ENCODE assay signal across 37 mouse cellular contexts in the genomic region with DNA sequence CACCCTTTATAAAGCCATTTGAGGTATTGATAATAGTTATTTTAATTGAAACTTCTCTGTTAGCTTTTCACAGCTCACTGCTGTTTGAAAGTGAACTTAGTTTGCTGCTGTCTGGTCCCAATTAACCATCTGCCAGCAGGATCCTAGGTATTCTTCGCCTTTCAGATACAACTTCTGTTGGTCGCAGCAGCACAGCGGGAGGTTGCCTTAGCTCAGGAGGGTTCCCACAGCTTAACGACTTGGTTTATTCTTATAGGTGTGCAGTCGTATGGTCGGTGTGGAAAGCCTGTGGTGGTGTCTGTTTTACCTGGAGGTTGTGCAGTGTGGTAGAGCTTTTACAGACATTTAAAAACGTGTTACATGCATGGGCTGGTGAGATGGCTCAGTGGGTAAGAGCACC. TPM values are rescaled to one million over a fixed set of nuclear protein-coding genes. Genes with fewer than 3 reads are reported as not detected.
"Had no signal": no experiment of that assay in that cellular context is flagged by ENCODE, and none has a peak within 500 bp of the region (broad histone marks: within the 10 kb centered on the region; RNA-seq: fewer than 3 reads in every experiment).

No protein-coding gene starts in this region.

- H3K27me3 ChIP-seq: heart, embryonic 13.5 days; heart, embryonic 15.5 days; hindbrain, embryonic 12.5 days; kidney, embryonic 15.5 days; limb, embryonic 12.5 days; liver, embryonic 13.5 days; liver, embryonic 15.5 days had no signal

- H3K4me3 ChIP-seq: heart, adult 2 months; heart, embryonic 13.5 days; heart, embryonic 15.5 days; hindbrain, embryonic 12.5 days; kidney, embryonic 15.5 days; left cerebral cortex, adult 2 months; limb, embryonic 10.5 days; limb, embryonic 12.5 days; liver, embryonic 13.5 days; liver, embryonic 15.5 days had no signal

- H3K27ac ChIP-seq: heart, adult 2 months; heart, embryonic 13.5 days; heart, embryonic 15.5 days; hindbrain, embryonic 12.5 days; hindbrain, embryonic 14.5 days; kidney, embryonic 15.5 days; kidney, postnatal 0 days; left cerebral cortex, adult 2 months; limb, embryonic 10.5 days; limb, embryonic 12.5 days; liver, embryonic 13.5 days; liver, embryonic 15.5 days had no signal

- H3K9ac ChIP-seq: heart, embryonic 13.5 days; heart, embryonic 15.5 days; hindbrain, embryonic 12.5 days; hindbrain, embryonic 14.5 days; kidney, embryonic 15.5 days; limb, embryonic 12.5 days; liver, embryonic 13.5 days; liver, embryonic 15.5 days; liver, postnatal 0 days had no signal

- H3K9me3 ChIP-seq: heart, embryonic 13.5 days; heart, embryonic 15.5 days; hindbrain, embryonic 12.5 days; kidney, embryonic 15.5 days; limb, embryonic 10.5 days; limb, embryonic 12.5 days; liver, embryonic 13.5 days; liver, embryonic 15.5 days had no signal

- H3K4me1 ChIP-seq: heart, embryonic 13.5 days; heart, embryonic 15.5 days; hindbrain, embryonic 12.5 days; kidney, embryonic 15.5 days; limb, embryonic 10.5 days; limb, embryonic 12.5 days; liver, embryonic 13.5 days; liver, embryonic 15.5 days had no signal

- DNase-seq: gastrocnemius, postnatal 10 days; gastrocnemius, postnatal 25 days; heart, adult 2 months; heart, postnatal 14 days; heart, postnatal 36 days; kidney, adult 11 months; kidney, adult 2 months; kidney, adult 9 months; kidney, postnatal 14 days; kidney, postnatal 36 days; liver; liver, embryonic 13.5 days; liver, postnatal 0 days had no signal

- H3K36me3 ChIP-seq: heart, embryonic 15.5 days; limb, embryonic 10.5 days; limb, embryonic 12.5 days; liver, embryonic 13.5 days; liver, embryonic 15.5 days had no signal

RNA-seq across cellular contexts. Expression of a gene that starts 38.2 kb away (rescaled TPM):
- total RNA-seq: gastrocnemius, adult 18-20 months; gastrocnemius, postnatal 10 days; gastrocnemius, postnatal 25 days; heart, postnatal 36 days; hematopoietic stem cell, adult 5-6 weeks; layer of hippocampus, adult 8-10 months; layer of hippocampus, postnatal 10 days; left cerebral cortex, adult 2 months; left cerebral cortex, postnatal 36 days had no signal
- polyA plus RNA-seq: gonadal fat pad, adult 2 months; heart, adult 2 months; heart, embryonic 11.5 days; heart, embryonic 13.5 days; heart, embryonic 15.5 days; heart, postnatal 0 days; hindbrain, embryonic 12.5 days; hindbrain, embryonic 16.5 days; intestine, embryonic 14.5 days; intestine, embryonic 16.5 days; kidney, adult 2 months; kidney, embryonic 15.5 days; kidney, postnatal 0 days; large intestine, adult 2 months; limb, embryonic 10.5 days; limb, embryonic 12.5 days; limb, embryonic 14.5 days; liver, embryonic 11.5 days; liver, embryonic 13.5 days; liver, embryonic 15.5 days; liver, postnatal 0 days had no signal
